Mouse (Mus musculus) stomach, postnatal 0 days (tissue): ENCODE measurements around the gene Hist1h4d. TPM values are rescaled to one million over a fixed set of nuclear protein-coding genes. Genes with fewer than 3 reads are reported as not detected.
"Not testable (repeated sequence)": the region's sequence is repeated elsewhere in the genome, so short reads cannot be mapped to it uniquely, and the experiment has no call there.

Source experiments
- ATAC-seq: fragments of 200-750 bp; cut with Nextera tagmentation; 2 replicates; pipeline ENCODE4 v1.8.0; 2017; ENCODE audit not compliant: low FRiP score, low TSS enrichment
- DNase-seq: peaks from one replicate; pipeline ENCODE4 v3.0.0-alpha.2; 2016; ENCODE audit warnings: low spot score
- H3K27ac ChIP-seq: fragments of 300-500 bp; sonication (generic); replicated peaks from 2 replicates; pipeline ENCODE4 v1.5.1; 2014; ENCODE audit warnings: mild to moderate bottlenecking, control low read depth
- H3K27me3 ChIP-seq: fragments of 300-500 bp; sonication (generic); 2 replicates; pipeline ENCODE4 v1.6.1; 2014; ENCODE audit warnings: low read length; ENCODE audit not compliant: control insufficient read depth, insufficient read depth
- H3K36me3 ChIP-seq: fragments of 300-500 bp; sonication (generic); 2 replicates; pipeline ENCODE4 v1.6.1; 2014; ENCODE audit warnings: low read length, mixed read lengths; ENCODE audit not compliant: control insufficient read depth, insufficient read depth
- H3K4me1 ChIP-seq: fragments of 300-500 bp; sonication (generic); replicated peaks from 2 replicates; pipeline ENCODE4 v1.6.1; 2014; ENCODE audit warnings: antibody characterized with exemption; ENCODE audit not compliant: control insufficient read depth, insufficient read depth
- H3K4me2 ChIP-seq: fragments of 300-500 bp; sonication (generic); replicated peaks from 2 replicates; pipeline ENCODE4 v1.6.1; 2014; ENCODE audit warnings: low read depth, mild to moderate bottlenecking, control low read depth, moderate library complexity
- H3K4me3 ChIP-seq: fragments of 300-500 bp; sonication (generic); 2 replicates; pipeline ENCODE4 v1.5.1; 2014; ENCODE audit warnings: low read depth, low read length, control low read depth
- H3K9ac ChIP-seq: fragments of 300-500 bp; sonication (generic); 2 replicates; pipeline ENCODE4 v1.6.1; 2014; ENCODE audit warnings: mild to moderate bottlenecking, low read length, control low read depth, mixed read lengths
- H3K9me3 ChIP-seq: fragments of 300-500 bp; sonication (generic); 2 replicates; pipeline ENCODE4 v1.6.1; 2016; ENCODE audit warnings: low read length; ENCODE audit not compliant: control insufficient read depth
- CTCF ChIP-seq: IDR thresholded peaks from 2 replicates; pipeline ENCODE4 v1.5.1; 2016; ENCODE audit warnings: antibody characterized with exemption, low read depth, mild to moderate bottlenecking, moderate library complexity
- EP300 ChIP-seq: optimal IDR thresholded peaks from 2 replicates; pipeline ENCODE3; 2016; ENCODE audit warnings: antibody characterized with exemption
- WGBS: fragments of 180-500 bp; shearing (Covaris S2); extraction: QIAGEN DNeasy Blood & Tissue Kit; methylation state at CpG from one replicate; pipeline ENCODE4 v1.1.7; 2014; 5-methylcytosine and 5-hydroxymethylcytosine counted together
- polyA plus RNA-seq: library from polyadenylated mRNA; unstranded; fragments of >200 nt; fragmentation: Nextera tagmentation; extraction: Ambion mirVana; gene quantifications from 2 replicates; pipeline ENCODE4 v1.2.1, GENCODE M21; 2015

The Hist1h4d gene
- polyA plus RNA-seq, 1 experiment from 2014 or later = 48.7 TPM

DNA sequence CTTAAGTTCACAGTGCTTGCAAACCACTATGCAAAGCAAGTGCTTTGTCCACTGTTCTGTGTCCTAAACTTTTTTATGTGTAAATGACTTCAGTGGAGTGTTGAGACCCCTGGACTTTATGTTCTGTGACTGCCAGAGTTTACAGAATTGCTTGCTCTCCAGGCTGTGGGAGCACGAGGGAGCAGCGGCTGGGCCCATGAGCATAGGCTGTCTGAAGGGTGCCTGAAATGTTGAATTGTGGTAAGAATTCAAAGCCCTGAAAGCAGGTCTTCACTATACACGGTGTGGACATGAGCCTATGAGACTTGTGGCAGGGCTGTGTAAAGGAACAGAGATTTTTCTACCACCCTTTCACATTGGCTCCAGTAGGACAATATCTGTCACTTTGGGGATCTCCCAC is 30.2 kb downstream of the Hist1h4d start:
- TF ChIP-seq CTCF = no peak
- no peak for TF ChIP-seq EP300
- H3K27ac ChIP-seq = no peak overlapping the region
- ATAC-seq (no peak), DNase-seq (no peak)
- H3K4me2 ChIP-seq = no peak overlapping the region
- H3K4me1 ChIP-seq = no peaks in the 10 kb centered on the region
- 89% methylated on average over 3 of the region's 3 CpGs for WGBS
- H3K9ac ChIP-seq = no peak overlapping the region
- H3K36me3 ChIP-seq = no peaks in the 10 kb centered on the region
- H3K27me3 ChIP-seq = no peaks in the 10 kb centered on the region
- no peak overlapping the region for H3K4me3 ChIP-seq
- no peaks in the 10 kb centered on the region for H3K9me3 ChIP-seq

DNA sequence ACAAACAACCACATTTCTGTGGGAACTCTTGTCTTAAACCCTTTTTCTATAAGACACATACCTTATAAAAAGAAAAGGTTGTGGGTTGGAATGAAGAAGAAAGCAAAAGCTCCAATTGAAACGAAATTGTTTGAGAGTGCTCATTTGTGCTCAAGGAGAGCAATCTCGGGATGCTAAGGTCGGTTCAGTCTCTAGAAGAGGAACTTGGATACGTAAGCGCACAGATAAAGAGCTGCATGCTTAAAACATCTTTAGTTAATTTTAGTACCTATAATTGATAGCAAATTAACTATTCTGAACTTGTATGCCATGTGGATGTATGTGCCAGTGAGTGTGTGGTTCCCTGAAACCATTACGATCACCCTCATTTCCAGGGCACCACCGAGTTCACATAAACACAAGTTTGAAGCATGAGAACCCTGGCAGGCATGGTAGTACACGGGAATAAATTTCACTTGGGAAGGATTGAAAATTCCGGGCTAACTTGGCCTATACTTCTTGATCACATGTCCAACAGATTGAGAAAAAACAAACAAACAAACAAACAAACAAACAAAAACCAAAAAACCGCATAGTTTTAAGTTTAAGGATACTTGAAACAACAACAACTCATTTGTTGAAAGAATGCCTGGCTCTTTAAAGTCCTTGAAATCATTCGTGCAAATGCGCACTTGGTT is 38.8 kb downstream of the Hist1h4d start:
- ATAC-seq = no peak
- Histone ChIP-seq H3K36me3 (no peaks in the 10 kb centered on the region), H3K27ac (peak overlapping the region; percentile 92), H3K4me1 (no peaks in the 10 kb centered on the region), H3K4me3 (peak overlapping the region; percentile 59), H3K27me3 (no peaks in the 10 kb centered on the region), H3K9ac (peak overlapping the region; percentile 59), H3K9me3 (no peaks in the 10 kb centered on the region), H3K4me2 (peak overlapping the region; percentile 67)
- DNase-seq = no peak
- 44% methylated on average over 12 of the region's 12 CpGs for WGBS
- TF ChIP-seq CTCF = no peak
- TF ChIP-seq EP300 = no peak

DNA sequence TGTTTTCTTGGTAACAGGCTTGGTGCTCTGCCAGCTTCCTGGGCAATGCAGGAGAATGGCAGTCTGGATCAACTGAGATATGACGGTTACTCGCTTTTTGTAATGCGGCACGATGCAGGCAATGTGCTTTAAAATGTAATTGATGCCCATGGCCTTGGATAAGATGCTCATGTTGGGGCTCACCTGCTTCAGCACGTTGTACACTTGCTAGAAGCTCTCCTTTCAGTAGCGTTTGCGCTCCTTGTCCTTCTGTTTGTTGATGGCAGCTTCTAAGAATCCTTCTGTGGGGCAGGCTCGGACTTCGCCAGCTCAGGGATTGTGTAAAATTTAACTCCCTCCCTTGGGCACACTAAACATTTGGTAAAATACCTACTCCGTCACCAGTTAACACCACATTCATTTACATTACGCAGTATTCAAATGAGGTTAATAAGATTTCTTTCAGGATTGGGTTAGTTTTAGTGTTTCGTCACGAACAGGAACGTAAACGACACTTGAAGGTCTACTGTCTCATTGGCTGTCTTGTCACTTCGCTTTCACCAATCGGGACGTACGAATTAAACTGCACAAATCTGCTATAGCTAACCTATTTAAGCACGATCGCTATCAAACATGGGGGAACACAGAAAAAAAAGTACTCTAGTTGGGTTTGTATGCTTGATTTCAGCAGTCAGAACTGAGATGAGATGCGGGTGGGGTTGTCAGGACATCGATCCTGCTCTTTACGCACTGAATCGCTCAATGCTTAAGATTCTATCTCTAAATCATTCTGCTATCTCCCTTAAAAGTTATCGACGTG is 39.5 kb downstream of the Hist1h4d start, which contains the start of gene Hist1h2be:
Gene Hist1h2be, minus strand, starts transcription at position 392 of the 799 bp plus-strand sequence.
- no peaks in the 10 kb centered on the region for H3K4me1 ChIP-seq
- H3K36me3 ChIP-seq = no peaks in the 10 kb centered on the region
- DNase-seq = peak; percentile 72
- H3K27me3 ChIP-seq = no peaks in the 10 kb centered on the region
- peak within 1 kb of the TSS; percentile 92 for H3K27ac ChIP-seq
- peak within 1 kb of the TSS; percentile 67 for H3K4me2 ChIP-seq
- H3K9ac ChIP-seq = peak within 1 kb of the TSS; percentile 84
- no peaks in the 10 kb centered on the region for H3K9me3 ChIP-seq
- under 1% methylated on average over 27 of the region's 27 CpGs for whole genome bisulfite sequencing
- H3K4me3 ChIP-seq = peak within 1 kb of the TSS; percentile 59
- TF ChIP-seq EP300 (no peak), CTCF (no peak)
- ATAC-seq = peak; percentile 85

GRCm38 (mm10) chr13:23621532-23622174 is 40.3 kb downstream of the Hist1h4d start:
- no peak for TF ChIP-seq CTCF
- no peak for TF ChIP-seq EP300
- Histone ChIP-seq H3K4me2 (peak overlapping the region; percentile 67), H3K27ac (peak overlapping the region; percentile 92), H3K36me3 (no peaks in the 10 kb centered on the region), H3K4me1 (no peaks in the 10 kb centered on the region), H3K27me3 (no peaks in the 10 kb centered on the region), H3K4me3 (peak overlapping the region; percentile 59), H3K9me3 (no peaks in the 10 kb centered on the region), H3K9ac (peak overlapping the region; percentile 84)
- WGBS = under 1% methylated on average over 18 of the region's 18 CpGs
- DNase-seq (peak; percentile 78), ATAC-seq (peak; percentile 82)

DNA sequence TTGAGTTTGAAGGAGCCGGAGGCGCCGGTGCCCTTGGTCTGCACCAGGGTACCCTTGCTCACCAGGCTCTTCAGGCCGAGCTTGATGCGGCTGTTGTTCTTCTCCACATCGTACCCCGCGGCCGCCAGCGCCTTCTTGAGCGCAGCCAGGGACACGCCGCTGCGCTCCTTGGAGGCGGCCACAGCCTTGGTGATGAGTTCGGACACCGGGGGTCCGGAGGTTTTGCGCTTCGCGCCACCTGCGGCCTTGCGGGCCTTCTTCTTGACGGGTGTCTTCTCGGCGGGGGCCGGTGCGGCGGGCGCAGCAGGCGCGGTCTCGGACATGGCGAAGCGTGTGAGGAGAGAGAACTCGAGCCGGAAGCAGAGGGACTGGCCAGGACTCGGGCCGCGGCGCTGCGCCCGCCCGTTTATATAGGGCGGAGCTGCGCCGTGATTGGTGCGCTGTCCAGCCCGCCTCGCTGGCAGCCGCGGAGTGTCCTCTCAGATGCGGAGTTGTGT is 40.8 kb downstream of the Hist1h4d start, which contains the start of gene Hist1h1e:
Gene Hist1h1e, minus strand, starts transcription at position 384 of the 497 bp plus-strand sequence.
- peak within 1 kb of the TSS; percentile 67 for H3K4me2 ChIP-seq
- H3K36me3 ChIP-seq, H3K4me1 ChIP-seq, H3K27me3 ChIP-seq, H3K9me3 ChIP-seq: not testable (repeated sequence)
- peak within 1 kb of the TSS; percentile 84 for H3K9ac ChIP-seq
- TF ChIP-seq EP300 = peak; percentile 54
- ATAC-seq = peak; percentile 93
- WGBS = under 1% methylated on average over 47 of the region's 53 CpGs
- DNase-seq = peak; percentile 93
- peak within 1 kb of the TSS; percentile 59 for H3K4me3 ChIP-seq
- peak within 1 kb of the TSS; percentile 92 for H3K27ac ChIP-seq
